Mouse (Mus musculus) ES-Bruce4 (cell line): ENCODE measurements at regions not wholly inside any gene's neighbourhood (a gene's known extent, or its start where the extent isn't known, plus 50 kb on each side); places are given as distances from the start of the nearest gene placed in this dataset.

Experiments used
- CTCF ChIP-seq: IDR thresholded peaks from one replicate; pipeline ENCODE4 v1.8.1; 2011; ENCODE audit warnings: low read depth, low read length
- EP300 ChIP-seq: IDR thresholded peaks from 2 replicates; pipeline ENCODE4 v1.6.1; 2011; ENCODE audit warnings: low read depth, low read length; ENCODE audit not compliant: insufficient read depth
- POLR2A ChIP-seq: IDR thresholded peaks from one replicate; pipeline ENCODE4 v1.8.1; 2011; ENCODE audit warnings: low read length; ENCODE audit not compliant: insufficient read depth

DNA sequence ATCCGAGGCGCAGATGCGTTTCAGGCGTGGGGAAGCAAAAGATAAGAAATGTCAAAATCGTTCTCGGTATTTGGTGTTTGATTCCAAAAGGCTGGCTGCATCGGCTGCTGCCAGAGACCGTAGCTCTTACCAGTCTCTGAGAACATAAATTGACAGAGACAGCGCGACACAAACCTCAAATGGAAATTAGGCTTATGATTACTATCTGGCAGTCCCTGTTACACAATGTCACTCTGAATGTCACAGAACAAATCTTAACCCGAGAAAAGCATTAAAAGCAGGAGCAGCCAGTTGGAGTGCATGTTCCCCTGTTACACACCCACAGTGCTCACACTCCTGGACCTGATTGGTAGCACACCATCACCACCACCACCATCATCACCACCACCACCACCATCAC, 262.0 kb downstream of the Gm19410 start:
- TF ChIP-seq CTCF (no peak), EP300 (no peak), POLR2A (no peak)
